Mouse (Mus musculus) left cerebral cortex, postnatal 14 days (tissue): ENCODE results near the gene Iqsec1. TPM values are rescaled to one million over a fixed set of nuclear protein-coding genes. Genes with fewer than 3 reads are reported as not detected.

Experiments
- DNase-seq, 2 experiments: peaks; one replicate each; pipeline ENCODE4 v3.0.0; 2021 to 2022; ENCODE audit warnings: low spot score in 2 of 2, mixed read lengths in 1 of 2
- intact Hi-C: fragments of 180-260 bp; cut with DNase I; formaldehyde crosslinking; loops from one replicate; pipeline ENCODE4 v1.15.1; 2025
- total RNA-seq, 2 experiments: library from RNA; stranded (reverse); gene quantifications; 2 replicates each; pipeline ENCODE4 v1.2.3; 2021

Iqsec1 gene
- total RNA-seq, 2 experiments from 2014 or later = 246 to 274 TPM

- intact Hi-C loops = no loop called here
- no peak for DNase-seq
Measured at GRCm38 (mm10) chr6:90836749-90837148, 151.7 kb downstream of the Iqsec1 start.

GRCm38 (mm10) chr6:90829536-90829935 is 158.9 kb downstream of the Iqsec1 start:
- intact Hi-C loops = loop anchor here (5.0 kb wide), 1 partner anchor 43 kb away; no protein-coding TSS in a partner anchor
- peak; percentile 75 to 89 for DNase-seq

- DNase-seq = no peak
- intact Hi-C loops = loop anchor here (5.0 kb wide), 1 partner anchor 47 kb away; no protein-coding TSS in a partner anchor
Measured at GRCm38 (mm10) chr6:90825063-90825462, 163.4 kb downstream of the Iqsec1 start.

- no peak for DNase-seq
- intact Hi-C loops = no loop called here
Measured at GRCm38 (mm10) chr6:90823322-90823721, 165.2 kb downstream of the Iqsec1 start.

GRCm38 (mm10) chr6:90821916-90822602 is 166.4 kb downstream of the Iqsec1 start:
- intact Hi-C loops = no loop called here
- DNase-seq = peak in 1 of 2 experiments; percentile 17

- no peak for DNase-seq
Measured at GRCm38 (mm10) chr6:90819880-90820279, 168.6 kb downstream of the Iqsec1 start.

DNA sequence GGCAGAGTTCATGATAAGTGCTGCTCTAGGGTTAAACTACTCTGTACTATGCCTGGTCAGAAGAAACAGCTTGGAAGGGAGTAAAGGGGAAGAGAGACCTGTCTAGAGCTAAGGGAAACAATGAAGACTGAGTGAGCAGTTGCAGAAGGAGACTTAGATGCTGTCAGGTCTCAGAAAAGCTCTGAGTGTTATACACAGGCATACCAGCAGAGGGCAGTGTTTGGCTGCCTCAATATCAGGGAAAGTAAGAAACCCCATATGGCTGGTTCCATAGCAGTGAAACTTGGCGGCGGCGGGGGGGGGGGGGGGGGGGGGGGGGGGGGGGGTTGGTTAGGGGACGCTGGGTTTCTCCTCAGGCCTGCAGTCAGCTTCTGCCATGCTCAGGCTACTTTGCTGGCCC is 169.5 kb downstream of the Iqsec1 start:
- intact Hi-C loops = loop anchor here (2.0 to 10.0 kb wide), 4 partner anchors 168 to 466 kb away; partner anchors contain the start of gene Iqsec1
- DNase-seq = peak; percentile 82 to 86

More at GRCm38 (mm10) chr6:90819880-90820279, 168.6 kb downstream of the Iqsec1 start:
- intact Hi-C loops = loop anchor here (2.0 to 10.0 kb wide), 4 partner anchors 167 to 465 kb away; partner anchors contain the start of gene Iqsec1

DNA sequence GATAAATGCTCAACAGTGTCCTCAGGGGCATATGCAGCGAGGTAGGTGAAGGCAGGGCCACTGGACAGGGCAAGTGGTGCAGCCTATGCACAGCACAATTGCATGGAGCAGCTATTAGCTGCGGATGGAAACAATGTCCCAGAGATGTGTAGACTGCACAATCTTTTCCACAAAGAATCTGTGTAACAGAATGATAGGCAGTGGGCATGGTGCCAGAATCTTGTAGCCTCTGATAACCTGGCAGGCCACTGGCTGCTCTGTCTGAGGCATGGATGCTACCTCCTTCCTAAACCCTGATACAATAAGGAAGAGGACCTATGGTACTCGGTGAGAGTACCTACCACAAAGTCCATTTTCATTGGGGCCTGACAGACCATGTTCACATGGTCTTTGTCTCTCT is 171.9 kb downstream of the Iqsec1 start:
- intact Hi-C loops = loop anchor here (5.0 to 10.0 kb wide), 3 partner anchors 171 to 468 kb away; partner anchors contain the start of gene Iqsec1

GRCm38 (mm10) chr6:90815341-90815740 is 173.1 kb downstream of the Iqsec1 start:
- intact Hi-C loops = loop anchor here (5.0 to 10.0 kb wide), 3 partner anchors 172 to 469 kb away; partner anchors contain the start of gene Iqsec1
- DNase-seq = no peak

More for the DNA sequence above, 171.9 kb downstream of the Iqsec1 start:
- no peak for DNase-seq

- DNase-seq = no peak
- intact Hi-C loops = loop anchor here (10.0 kb wide), 2 partner anchors 241 to 471 kb away; no protein-coding TSS in a partner anchor
Measured at GRCm38 (mm10) chr6:90813526-90813925, 175.0 kb downstream of the Iqsec1 start.

DNA sequence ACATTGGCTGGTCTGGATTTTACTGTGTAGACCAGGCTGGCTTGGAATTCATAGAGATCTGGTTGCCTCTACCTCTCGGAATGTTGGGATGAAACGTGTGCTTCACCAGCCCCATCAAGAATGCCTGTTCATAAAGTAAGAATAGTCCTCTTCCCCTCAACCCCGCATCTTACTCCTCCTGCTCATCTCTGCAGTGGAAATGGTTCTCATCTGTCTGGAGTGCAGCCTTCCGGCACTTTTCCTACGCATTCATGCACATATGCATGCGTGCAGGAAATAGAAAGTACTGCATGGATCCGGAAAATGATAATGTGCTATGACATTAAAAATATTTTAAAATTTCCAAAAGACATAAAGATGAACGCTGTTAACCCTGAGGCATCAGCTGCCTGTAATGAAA is 175.9 kb downstream of the Iqsec1 start:
- DNase-seq = no peak
- intact Hi-C loops = loop anchor here (10.0 kb wide), 2 partner anchors 242 to 472 kb away; no protein-coding TSS in a partner anchor

DNA sequence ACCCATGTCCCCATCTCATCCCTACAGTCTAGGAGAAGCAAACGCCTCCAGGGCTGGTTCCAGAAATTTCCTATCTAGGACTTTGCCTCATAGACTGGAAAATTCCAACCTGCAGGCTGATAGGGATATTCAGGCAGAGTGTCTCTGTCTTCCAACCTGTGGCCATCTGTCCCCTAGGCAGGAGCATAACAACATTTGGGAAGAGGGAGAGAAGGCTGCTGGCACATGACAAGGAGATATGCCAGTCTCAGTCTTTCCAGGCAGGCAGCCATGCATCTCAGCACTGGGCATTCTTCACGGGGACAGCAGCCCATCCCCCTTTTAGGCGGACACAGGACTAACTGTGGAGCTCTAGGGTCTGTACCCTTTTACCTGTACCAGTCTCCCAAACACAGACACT is 176.4 kb downstream of the Iqsec1 start:
- intact Hi-C loops = loop anchor here (10.0 kb wide), 2 partner anchors 243 to 473 kb away; no protein-coding TSS in a partner anchor
- no peak for DNase-seq

- intact Hi-C loops = loop anchor here (10.0 kb wide), 2 partner anchors 244 to 474 kb away; no protein-coding TSS in a partner anchor
- no peak for DNase-seq
Measured at GRCm38 (mm10) chr6:90810576-90810975, 177.9 kb downstream of the Iqsec1 start.

DNA sequence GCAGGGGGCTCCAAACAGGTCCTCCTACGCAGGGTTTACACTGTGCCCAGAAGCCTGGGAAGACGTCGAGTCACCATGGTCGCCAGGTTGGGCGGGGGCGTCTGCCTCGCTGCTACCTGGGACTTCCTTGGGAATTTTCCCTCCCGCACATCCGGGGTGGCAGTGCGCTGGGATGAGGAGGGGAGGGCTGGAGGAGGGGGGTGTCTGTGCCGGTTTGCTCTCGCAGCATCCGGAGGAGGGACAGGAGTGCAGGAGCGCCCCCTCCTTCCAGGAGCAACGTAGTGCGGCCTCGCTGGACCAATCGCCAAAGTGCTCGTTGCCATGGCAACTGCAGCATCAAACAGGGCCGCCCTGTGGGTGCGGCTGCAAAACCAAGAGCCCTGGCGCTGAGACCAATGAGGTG is 178.5 kb downstream of the Iqsec1 start:
- peak; percentile 95 to 98 for DNase-seq
- intact Hi-C loops = loop anchor here (5.0 to 10.0 kb wide), 3 partner anchors 73 to 475 kb away; no protein-coding TSS in a partner anchor

DNA sequence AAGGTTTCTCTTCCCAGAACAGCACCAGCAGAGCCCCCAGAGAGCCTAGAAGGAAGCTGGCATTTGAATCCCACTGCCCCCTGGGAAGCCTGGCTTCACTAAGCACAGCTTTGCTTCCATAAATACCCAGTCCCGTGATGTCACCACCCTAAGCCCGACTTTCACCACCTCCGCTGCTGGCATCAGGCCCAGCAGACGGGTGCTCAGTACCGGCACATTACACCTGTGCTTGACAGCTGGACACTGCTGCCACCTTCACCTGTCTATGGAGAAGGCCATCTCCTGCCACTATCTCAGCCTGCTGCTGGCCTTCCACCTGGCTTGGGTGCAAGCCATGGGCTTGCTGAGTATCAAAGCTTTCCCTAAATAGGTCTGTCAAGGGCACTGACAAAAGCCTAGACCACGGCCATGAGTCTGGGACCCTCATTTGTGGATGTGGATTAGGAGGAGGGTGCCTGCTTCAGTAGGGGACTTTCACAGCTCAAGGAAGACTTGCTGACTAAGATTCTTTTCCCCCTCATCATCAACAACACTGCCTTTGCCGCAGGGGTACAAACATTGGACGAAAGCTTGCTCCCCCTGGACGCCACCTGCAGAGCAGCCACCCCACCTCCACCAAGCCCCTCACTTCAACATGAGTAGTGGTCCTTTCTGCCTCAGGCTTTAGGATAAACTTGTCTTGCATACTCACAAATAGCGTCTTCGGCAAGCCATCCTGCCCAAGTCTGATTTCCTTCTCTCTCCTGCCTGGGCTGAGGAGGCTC is 179.2 kb downstream of the Iqsec1 start:
- DNase-seq = peak; percentile 58 to 76
- intact Hi-C loops = loop anchor here (5.0 kb wide), 1 partner anchor 72 kb away; no protein-coding TSS in a partner anchor

DNA sequence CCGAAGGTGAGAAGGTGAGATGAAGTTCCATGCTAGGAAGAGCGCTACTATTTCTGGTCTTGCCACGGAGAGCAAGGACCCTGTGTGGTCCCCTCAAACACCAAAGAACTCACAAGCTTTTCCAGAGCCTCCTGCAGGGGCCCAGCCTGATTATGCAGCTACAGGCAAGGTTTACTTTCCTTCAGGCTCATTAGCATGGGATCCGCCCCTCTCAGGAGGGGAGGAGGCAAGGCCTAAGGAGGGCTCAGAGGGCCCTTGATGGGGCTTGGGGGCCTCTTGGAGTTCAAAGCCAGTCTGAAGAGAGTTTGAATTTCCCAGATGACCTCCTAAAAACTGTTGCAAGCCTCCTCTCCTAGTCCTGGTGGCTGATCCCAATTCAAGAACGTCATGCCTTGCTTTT is 179.9 kb downstream of the Iqsec1 start:
- no peak for DNase-seq

GRCm38 (mm10) chr6:90808134-90808533 is 180.4 kb downstream of the Iqsec1 start:
- DNase-seq = no peak
- intact Hi-C loops = loop anchor here (5.0 kb wide), 1 partner anchor 71 kb away; no protein-coding TSS in a partner anchor

More for the DNA sequence above, 179.9 kb downstream of the Iqsec1 start:
- intact Hi-C loops = loop anchor here (5.0 kb wide), 1 partner anchor 71 kb away; no protein-coding TSS in a partner anchor

DNA sequence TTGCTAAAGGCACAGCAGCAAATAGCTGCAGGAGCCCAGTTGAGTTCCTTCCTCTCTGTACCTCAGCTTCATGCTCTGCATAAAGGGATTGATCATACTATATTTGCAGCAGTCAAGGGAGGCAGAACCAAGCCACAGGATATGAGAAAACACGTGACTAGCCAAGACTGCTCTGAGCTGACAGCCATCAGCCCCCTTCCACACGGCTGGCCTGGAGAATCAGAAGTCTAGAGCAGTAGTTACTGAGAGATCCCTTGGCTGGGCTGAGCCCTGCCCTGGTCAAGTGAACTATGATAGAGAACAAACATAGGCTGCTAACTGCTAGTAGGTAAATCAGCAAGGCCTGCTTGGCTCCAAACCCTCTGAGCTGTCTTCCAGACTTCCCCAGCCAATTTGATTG is 180.9 kb downstream of the Iqsec1 start:
- intact Hi-C loops = loop anchor here (5.0 kb wide), 1 partner anchor 70 kb away; no protein-coding TSS in a partner anchor

GRCm38 (mm10) chr6:90806743-90807142 is 181.7 kb downstream of the Iqsec1 start:
- intact Hi-C loops = loop anchor here (5.0 kb wide), 1 partner anchor 69 kb away; no protein-coding TSS in a partner anchor
- DNase-seq = no peak

More for the DNA sequence above, 180.9 kb downstream of the Iqsec1 start:
- no peak for DNase-seq
